Mouse (Mus musculus): ENCODE results near the gene Mafg.
A peak's percentile ranks its signal among the peaks of the same experiment; 100 is the strongest.

Gene Mafg

DNA sequence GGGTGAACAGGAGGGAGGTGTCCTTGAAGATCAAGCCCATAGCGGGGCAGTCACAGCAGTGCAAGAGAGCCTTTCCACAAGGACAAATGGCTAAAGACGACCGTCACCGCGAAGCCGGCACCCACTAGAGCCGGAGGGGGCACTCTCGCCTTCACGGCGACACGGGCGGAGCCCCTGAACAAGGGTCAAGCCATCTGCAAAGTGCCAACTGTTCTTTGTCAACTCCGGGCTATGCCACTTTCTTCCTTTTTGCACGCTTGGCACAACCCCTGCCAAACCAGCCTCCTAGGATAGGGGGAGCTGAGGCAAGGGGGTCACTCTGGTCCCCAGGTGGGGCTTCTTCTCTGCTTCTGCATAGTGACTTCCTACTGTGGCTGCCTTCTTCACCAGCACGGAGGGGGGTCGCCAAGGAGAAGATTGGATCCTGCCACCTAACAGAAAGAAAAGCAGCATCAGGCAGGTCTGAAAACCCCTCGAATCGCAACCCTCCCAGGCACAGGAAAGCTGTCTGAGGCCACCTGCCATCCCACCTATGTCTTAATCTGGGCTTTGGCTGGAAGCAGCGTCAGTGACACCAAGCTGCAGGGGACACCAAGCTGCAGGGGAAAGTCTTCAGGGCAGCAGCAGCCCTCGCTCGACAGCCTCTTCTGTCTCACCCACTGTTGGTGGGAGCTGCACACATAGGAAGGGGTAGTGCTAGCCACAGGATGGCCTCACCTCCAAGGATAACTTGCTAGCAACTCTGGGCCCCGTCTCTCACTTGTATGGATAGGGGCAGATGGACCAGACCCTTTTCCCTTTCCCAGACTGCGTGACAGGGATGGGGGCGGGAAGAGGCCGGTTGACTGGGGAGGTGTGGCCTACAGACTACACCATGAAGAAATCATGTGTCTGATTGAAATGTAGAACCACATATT, 14.5 kb downstream of the Mafg start:
- DNase-seq = no peak

DNA sequence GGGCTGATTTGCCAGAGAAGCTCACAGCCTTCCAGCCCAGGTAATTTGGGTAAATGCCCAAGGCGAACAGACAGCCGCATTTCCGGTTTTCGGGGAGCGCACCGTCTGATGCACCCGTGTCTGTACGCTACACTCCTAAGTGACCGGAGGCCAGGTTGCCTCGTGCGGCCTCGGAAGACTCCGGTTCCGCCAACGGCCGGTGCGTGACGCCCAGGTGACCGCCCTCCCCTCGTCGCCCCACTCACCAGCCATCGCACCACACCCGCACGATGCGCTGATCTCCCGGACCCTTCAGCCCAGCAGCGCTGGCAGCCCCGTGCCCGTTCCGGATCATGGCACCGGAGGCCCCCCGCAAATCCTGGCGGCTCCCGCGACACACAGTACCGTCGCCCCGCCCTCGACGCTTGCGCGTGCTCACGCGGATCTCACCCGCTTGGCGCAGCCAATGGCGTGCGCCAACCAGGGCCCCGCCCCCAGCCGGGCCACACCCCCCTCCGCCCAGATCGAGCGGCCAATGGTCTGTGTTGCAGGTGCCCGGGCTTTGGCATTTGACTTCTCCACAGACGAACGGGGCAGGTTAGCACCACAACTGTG, 15.8 kb downstream of the Mafg start, which contains the start of gene Pcyt2:
Pcyt2 (minus strand) TSS at position 418 of the 594 bp plus-strand sequence.
- DNase-seq = peak; percentile 91

DNA sequence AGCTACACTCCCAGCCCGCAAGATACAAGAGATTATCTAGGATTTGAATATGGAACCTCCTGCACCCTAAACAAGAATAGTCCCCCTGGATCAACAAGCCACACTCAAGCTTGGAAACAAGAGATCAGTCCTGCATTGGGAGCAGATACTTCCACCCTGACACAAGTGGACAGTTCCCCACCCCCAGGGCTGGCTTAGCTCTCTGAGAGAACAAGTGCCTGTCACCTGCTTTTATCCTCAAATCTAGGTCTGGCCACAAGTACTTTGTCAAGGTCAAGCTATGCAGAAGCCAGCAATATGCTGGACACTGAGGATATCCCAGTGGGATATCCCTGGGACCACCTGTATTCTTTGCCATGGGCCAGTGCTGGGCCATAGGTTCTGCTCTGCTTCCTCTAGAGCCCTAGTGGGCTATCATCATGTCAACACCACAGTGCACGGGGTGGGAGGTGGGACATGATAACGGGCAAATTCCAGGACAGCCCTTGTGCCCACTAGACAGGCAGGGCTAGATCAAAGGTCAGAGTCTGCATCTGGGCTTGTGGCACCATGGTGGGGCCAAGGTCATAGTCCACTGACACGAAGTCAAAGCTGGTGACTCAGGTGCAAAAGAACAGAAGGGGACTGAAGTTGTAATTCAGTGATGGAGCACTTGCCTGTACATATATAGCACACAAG, 16.6 kb downstream of the Mafg start:
- no peak for DNase-seq

DNA sequence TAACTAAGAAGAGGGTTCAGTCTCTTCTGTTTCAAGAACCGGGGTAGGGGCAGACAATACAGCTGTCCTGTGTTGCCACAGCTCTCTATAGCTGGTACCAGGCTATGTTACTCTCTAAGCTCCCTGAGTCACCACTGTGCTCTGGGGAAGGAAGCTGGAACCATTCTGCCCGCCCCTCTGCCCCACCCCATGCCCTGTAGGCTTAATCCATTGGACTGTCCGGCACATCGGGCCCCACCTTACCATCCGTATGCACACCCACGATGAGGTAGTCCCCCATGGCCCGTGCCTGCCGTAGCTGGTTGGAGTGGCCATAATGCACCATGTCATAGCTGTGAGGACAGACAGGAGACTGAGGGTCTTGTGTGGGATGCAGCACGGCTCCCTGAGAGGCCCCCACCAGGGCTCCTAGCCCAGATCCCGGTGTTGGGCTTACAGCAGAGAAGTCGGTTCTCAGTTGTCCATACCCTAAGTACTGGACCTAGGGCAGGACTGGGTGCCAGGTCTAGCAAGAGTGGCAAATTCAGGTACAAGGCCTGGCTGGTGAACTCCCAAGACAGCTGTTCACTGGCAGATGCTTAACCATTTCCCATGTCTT, 17.7 kb downstream of the Mafg start:
- no peak for DNase-seq

DNA sequence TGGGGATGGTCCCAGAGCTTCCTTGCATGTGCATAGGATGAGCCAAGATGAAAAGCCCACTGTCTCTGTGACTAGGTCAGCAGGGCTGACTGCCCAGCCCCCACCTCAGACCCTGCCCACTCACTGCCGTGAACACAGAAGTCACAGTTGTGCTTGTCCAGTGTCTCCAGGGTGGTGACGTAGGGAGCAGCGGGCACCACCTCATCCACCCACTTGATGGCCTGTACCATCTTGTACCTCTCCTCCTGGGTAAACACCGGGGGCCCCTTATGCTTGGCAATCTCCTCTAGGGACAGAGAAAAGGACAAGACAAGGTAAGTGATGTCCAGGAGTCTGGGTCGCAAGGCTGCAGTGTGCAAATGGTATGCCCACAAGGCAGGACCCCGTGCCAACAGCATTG, 18.2 kb downstream of the Mafg start:
- no peak for DNase-seq

DNA sequence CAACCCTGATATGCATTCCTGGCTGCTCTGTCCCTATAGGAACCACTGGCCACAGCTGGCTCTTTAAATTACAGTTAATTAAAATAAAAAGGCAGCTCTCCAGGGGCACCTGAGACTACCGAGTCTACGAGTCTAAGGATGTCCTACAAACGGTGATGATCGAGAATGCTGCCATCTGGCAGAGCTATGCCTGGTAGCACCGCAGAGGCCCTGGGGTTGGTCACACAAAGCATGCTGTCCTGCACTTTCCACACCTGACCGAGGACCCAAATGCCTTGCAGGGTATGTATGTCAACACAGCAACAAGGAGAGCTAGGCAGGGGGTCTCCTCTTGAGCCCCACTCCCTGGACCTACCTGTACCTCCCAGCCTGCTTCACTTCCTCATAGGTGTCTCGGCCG, 19.4 kb downstream of the Mafg start:
- DNase-seq = no peak

DNA sequence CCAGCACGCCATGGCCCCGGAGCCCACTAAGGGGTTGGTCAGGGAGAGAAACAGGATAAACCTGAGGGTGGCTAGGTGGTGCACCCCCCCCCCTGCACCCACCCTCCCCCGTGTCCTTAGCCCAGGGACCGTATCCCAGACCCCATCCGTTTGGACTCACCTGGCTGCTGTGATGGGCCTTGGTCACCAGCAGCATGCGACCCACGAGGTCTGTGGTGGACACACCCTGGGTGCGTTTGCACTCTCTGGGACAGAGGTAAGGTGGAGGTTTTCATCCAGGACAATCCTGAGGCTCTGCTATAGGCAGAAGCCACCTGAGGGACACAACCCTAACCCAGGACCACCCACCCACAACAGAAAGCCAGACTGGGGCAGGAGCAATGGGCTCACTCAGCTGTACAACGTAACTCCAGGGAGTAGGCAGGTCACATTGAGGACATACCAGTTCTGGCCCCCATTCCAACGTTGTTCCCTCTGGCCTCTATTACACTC, 19.9 kb downstream of the Mafg start:
- DNase-seq = no peak

DNA sequence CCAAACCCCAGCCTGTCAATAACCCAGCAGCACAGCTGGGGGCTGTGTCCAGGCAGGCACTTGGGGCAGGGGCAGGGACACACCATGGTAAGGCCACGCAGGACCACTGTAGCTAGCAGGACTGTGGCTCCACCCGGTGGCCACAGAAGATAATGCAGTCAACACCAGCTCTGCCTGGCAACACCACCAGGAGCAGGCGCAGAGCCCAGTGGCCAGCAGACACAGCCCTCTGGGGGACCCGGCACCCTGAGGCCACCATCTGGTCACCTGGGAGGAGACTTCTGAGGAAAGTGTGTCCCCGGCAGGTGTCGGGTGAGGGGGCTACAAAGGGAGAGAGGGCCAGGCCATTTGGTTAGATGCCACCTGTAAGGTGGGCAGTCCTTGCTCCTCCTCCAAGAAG, 20.6 kb downstream of the Mafg start:
- peak; percentile 78 for DNase-seq

DNA sequence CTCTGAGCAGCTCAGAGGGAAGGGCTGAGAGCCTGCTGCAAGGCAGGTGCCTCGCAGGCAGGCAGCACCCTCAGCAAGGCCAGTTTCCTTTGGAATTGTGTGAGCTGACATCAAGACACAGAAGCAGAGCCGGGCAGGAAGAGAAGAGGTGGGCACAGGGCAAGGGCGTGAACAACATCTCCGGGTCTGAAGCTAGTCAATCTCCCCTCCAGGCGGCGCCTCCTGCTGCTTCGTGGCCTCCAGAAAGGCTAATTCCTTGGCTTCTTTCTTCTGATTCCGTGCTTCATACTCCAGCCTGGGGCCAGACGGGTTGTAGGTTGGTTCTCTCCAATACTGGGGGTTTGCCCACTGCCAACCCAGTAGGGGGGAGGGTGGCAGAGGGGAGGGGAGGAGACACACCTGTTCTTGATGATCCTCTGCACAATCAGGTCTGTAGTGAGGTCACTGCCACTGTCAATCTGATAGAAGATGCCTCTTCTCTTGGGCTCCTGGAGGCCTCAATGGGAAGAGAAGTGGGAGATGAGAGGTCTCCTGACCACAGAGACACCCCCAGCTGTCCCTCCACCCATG, 22.8 kb downstream of the Mafg start:
- DNase-seq = no peak

DNA sequence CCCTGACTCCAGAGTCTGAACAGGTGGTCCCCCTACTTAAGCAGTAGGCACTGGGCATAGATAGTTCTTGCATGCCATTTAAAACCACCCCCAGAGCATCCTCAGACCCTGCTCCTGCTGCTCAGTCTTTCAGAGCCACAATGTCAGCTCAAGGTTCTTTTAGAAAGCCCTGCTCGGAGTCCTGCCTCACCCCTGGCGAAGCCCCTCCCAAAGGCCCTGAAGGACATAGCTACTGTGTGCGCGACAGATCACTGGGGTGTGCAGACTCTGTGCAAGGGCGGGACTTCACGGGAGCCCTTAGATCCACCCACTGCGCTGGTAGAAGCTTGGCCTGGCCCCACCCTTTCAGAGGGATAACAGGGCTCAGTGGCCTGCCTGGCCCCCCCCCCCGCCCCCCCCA, 24.1 kb downstream of the Mafg start:
- DNase-seq = no peak

DNA sequence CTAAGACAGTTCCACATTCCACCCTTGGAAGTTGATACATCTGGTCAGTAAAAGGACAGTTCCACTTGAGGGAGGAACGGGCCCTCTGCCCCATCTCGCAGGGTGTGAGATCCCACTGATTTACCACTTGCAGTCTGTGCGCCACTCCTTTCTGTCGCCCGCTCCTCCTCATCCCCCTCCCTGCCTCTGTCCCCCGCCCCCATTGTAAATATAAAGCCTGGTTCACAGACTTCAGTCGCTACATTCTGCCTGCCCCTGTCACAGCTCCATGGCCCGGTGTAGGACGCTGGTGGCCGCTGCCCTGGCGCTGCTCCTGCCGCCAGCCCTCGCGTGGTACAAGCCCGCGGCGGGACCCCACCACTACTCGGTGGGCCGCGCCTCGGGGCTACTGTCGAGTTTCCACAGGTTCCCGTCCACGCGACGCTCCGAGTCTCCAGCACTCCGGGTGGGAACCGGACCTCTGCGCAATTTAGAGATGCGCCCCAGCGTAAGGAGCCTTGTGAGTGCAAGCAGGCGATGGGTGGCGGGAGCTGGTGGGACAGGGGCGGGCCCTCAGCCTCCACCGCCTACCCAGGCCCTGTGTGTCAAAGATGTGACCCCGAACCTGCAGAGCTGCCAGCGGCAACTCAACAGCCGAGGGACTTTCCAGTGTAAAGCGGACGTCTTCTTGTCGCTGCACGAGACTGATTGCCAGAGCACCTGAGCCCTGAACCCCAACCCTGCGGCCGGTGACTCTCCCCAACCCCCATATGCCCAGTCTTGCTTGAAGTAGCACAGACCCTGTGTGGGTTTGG, 25.0 kb downstream of the Mafg start, which contains the start of gene Npb:
Npb (plus strand) TSS at position 237 of the 794 bp plus-strand sequence.
- no peak for DNase-seq

DNA sequence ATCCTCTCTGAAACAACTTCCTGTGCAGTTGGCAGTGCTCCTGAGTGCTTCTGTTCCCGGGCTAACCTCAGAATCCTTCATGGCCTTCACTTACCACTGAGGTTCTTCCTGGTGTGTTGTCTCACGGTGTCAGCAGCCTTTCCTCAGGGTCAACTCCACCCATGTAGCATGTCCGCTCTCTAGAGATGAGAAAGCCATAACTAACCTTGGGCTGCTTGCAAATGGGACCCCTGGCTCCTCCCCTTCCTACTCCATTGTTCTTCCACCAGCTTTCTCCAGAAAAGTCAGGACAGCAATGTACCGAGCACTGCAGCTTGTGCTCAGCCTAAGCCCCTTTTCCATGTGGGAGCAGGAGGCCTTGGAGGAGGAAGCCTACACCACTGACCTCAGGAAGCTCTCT, 26.6 kb downstream of the Mafg start:
- DNase-seq = no peak

DNA sequence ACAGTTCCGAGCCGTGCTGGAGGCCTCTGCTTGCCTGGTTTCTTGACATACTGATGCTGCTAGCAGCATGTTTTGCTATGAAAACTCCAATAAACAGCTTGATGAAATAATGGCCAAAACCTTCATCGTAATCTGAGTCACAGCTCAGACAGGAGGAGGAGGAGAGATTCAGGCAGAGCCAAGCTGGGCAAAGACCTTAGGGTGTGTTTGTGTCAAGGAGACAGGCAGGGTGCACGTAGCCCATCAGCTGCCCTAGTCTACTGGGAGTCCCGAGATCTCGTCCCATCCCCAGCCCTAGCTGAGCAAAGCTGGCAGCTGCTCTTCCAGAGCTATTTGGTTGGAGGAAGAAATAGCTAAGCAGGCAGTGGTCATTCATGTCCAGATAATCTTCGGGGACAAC, 27.7 kb downstream of the Mafg start:
- no peak for DNase-seq

DNA sequence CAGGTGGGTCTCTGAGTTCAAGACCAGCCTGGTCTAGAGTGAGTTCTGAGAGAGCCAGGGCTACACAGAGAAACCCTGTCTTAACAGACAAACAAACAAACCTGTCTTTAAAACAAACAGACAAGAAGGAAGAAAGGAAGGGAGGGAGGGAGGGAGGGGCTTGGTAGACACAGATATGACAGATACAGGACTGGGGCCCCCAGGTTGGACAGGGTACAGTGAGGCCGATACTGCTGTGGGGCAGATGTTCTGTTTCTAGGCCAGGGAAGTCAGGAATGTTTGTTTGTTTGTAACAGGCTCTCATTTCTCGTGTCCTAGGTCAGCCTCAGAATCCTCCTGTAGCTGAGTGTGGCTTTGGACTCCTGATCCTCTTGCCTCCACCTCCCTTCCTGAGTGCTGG, 29.9 kb downstream of the Mafg start:
- DNase-seq = no peak

DNA sequence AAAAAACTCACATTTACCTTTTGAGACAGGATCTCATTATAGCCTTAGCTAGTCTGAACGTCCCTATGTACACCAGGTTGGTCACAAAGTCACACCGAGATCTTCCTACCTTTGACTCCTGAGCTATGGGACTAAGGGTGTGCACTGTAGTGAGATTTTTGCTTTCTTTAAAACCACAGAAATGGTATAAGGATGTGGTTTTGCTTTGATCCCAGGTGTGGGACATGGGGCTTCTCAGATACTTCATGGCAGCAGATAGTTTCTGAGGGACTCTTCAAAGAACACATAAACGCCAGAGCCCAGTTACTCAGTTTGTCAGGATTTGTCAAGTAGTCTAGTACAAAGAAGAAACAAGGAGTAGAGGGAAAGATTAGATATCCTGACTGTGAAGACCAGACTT, 32.7 kb downstream of the Mafg start:
- DNase-seq = no peak

DNA sequence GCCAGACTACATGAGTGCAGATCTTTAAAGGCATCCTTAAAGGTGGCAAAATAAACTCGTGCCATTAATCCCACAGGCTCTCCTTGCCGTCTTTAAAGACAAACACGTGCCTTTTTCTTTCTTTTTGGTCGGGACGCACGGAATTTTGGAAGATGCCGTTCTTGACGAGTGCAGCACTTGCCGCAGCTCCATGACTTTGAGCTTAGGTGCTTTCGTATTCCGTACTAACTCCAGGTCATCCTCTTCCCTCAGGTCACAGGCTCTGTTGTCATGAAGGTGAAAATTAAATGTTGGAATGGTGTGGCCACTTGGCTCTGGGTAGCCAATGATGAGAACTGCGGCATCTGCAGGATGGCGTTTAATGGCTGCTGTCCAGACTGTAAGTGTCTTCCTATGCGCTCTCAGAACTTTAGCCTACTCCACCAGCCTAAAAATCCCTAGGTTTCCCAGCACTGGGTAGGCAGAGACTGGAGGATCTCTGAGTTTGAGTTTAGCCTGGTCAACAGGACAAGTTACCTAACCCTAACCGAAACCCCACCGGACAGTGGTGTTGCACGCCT, 34.3 kb downstream of the Mafg start:
- no peak for DNase-seq

DNA sequence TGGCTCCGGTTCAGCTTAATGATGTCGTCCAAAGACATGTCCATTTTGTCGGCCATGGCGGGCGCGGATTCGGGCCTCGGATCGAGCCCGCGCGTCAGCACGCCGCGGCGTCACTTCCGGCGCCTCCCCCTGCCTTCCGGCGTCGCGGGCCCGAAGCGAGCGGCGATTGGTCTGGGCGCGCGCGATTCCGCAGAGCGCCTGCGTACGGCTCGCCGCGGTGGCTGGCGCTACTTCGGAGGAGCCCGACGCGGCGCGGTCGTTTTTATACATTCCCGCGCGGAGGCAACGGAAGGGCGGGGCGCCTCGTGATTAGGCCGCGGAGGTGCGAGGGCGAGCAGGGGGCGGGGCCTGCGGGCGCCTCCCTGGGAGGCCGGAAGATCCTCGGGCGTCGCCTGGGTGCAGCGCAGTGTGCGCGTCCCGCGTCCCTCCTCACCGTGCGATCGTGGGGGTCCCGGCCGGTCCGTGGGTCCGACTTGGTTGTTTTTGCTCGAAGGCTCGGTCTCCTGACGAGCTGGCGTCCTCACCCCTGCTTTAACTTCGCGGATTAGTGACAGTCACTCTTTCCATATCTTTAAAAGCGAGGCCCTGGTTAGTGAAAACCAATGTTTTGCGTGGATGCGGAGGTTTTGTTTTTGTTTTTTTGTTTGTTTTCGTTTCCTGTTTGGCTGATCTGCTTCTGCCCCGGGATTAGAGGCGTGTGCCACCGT, 35.0 kb downstream of the Mafg start, which contains the start of the genes Alyref and Anapc11:
Alyref (minus strand) TSS at position 83 of the 707 bp plus-strand sequence.
Anapc11 (plus strand) TSS at position 139 of the 707 bp plus-strand sequence.
- peak; percentile 94 for DNase-seq

DNA sequence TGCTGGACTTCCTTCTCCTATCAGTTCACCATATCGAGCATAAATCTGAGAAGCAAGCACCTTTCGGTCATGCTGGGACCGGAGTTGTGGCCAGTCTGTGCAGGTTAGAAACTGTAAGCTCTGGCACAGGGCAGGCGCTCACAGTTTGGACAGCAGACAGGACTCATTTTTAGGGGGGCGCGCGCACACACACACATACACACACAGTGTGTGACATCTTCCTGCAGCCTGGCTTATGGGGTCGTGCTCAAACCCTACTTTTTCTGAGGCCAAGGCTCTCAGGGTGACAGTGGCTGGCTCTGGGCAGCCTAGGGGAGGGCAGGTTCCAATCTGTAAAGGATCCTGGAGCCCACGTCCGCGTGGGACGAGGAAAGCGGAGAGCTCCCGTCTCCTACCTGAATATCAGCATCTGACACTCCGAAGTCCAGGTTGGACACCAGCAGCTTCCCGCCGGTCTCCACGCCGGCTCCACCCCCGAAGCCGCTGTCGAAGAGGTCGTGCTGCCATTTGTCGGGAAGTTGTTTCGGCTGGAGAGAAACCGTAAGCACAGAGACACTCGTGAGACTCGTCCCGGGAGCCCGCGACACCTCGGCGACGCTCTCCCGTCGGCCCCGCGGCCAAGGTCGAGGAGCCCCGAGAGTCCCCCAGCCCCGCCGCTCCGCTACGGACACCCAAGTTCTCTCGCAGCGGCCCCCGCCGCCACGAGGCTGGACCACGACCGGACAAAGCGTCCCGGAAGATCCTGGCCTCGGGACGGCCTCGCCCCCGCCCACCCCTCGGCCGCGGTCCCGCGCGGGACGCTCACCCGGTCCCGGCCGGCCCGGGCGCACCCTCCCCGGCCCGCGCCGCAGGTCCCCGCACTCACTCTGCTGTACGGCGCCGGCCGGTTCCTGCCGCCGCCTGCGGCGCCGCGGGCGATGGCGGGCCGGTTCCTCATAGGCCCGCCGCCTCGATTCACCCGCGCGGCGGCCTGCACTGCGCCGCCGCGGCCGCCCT, 35.9 kb downstream of the Mafg start:
- DNase-seq = no peak

DNA sequence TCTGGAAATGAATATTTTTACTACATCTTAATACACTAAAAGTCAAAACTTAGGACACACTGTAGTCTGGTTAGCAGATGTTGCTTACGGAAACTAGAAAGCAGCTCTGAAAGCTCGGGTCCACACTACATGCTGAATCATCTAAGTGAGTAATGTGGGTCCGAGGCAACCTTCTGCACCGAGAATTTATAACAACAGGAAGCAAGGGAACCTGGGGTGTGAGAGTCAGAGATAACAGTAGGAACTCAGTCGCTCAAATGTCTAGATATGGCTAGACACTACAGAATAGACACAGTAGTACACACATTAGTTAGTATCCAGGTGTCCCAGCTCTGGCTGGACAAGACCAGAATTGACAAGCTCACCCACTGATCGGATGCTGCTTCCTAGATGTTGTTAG, 44.9 kb downstream of the Mafg start:
- no peak for DNase-seq

Data from lung, postnatal 14 days (tissue).